Mouse (Mus musculus) limb, embryonic 14.5 days (tissue): ENCODE data around the gene G3bp2. TPM values are rescaled to one million over a fixed set of nuclear protein-coding genes. Genes with fewer than 3 reads are reported as not detected.

Source experiments
- ATAC-seq: fragments of 200-750 bp; cut with Nextera tagmentation; 2 replicates; pipeline ENCODE4 v1.8.0; 2017; ENCODE audit warnings: low read depth, moderate number of reproducible peaks, moderate TSS enrichment; ENCODE audit not compliant: low FRiP score
- DNase-seq: peaks from one replicate; pipeline ENCODE4 v3.0.0-alpha.2; 2015; ENCODE audit warnings: low spot score
- H3K27ac ChIP-seq: fragments of 300-500 bp; sonication (generic); replicated peaks from 2 replicates; pipeline ENCODE4 v1.5.1; 2014; ENCODE audit warnings: low read depth, mild to moderate bottlenecking, low read length, moderate library complexity, mixed read lengths
- H3K27me3 ChIP-seq: fragments of 300-500 bp; sonication (generic); 2 replicates; pipeline ENCODE4 v1.6.1; 2014; ENCODE audit warnings: low read length, mixed read lengths; ENCODE audit not compliant: control insufficient read depth, insufficient read depth
- H3K36me3 ChIP-seq: fragments of 300-500 bp; sonication (generic); 2 replicates; pipeline ENCODE4 v1.6.1; 2014; ENCODE audit warnings: mild to moderate bottlenecking, low read length, moderate library complexity, mixed read lengths; ENCODE audit not compliant: control insufficient read depth, insufficient read depth
- H3K4me1 ChIP-seq: fragments of 300-500 bp; sonication (generic); 2 replicates; pipeline ENCODE4 v1.6.1; 2014; ENCODE audit warnings: antibody characterized with exemption, low read length, mixed read lengths; ENCODE audit not compliant: control insufficient read depth, insufficient read depth
- H3K4me2 ChIP-seq: fragments of 300-500 bp; sonication (generic); replicated peaks from 2 replicates; pipeline ENCODE4 v1.6.1; 2014; ENCODE audit warnings: low read depth, mild to moderate bottlenecking, low read length, moderate library complexity; ENCODE audit not compliant: severe bottlenecking
- H3K4me3 ChIP-seq: fragments of 300-500 bp; sonication (generic); replicated peaks from 2 replicates; pipeline ENCODE4 v1.5.1; 2014; ENCODE audit warnings: low read length
- H3K9ac ChIP-seq: fragments of 300-500 bp; sonication (generic); 2 replicates; pipeline ENCODE4 v1.6.1; 2014; ENCODE audit warnings: mild to moderate bottlenecking, low read depth, low read length, moderate library complexity; ENCODE audit not compliant: severe bottlenecking
- H3K9me3 ChIP-seq: fragments of 300-500 bp; sonication (generic); 2 replicates; pipeline ENCODE4 v1.6.1; 2016; ENCODE audit warnings: low read length; ENCODE audit not compliant: control insufficient read depth
- POLR2A ChIP-seq: fragments of 200-500 bp; IDR thresholded peaks from 2 replicates; pipeline ENCODE4 v1.8.0; 2012; ENCODE audit warnings: inconsistent platforms, mild to moderate bottlenecking, moderate library complexity, borderline replicate concordance; ENCODE audit not compliant: insufficient read depth, insufficient read length; ENCODE audit errors: extremely low read depth
- WGBS: fragments of 180-500 bp; shearing (Covaris S2); extraction: QIAGEN DNeasy Blood & Tissue Kit; methylation state at CpG from one replicate; pipeline ENCODE4 v1.1.7; 2014; 5-methylcytosine and 5-hydroxymethylcytosine counted together
- polyA plus RNA-seq, 2 experiments: library from polyadenylated mRNA; depleted of rRNA in 1 of 2; stranded (reverse) in 1 of 2; unstranded in 1 of 2; fragments of >200 nt; fragmentation: Nextera tagmentation in 1 of 2; extraction: Ambion mirVana in 1 of 2; gene quantifications; 2 replicates each; pipeline versions ENCODE4 v1.2.1 to v1.2.3; 2012 to 2014

The G3bp2 gene
- polyA plus RNA-seq, 2 experiments = 62.3 to 147 TPM

DNA sequence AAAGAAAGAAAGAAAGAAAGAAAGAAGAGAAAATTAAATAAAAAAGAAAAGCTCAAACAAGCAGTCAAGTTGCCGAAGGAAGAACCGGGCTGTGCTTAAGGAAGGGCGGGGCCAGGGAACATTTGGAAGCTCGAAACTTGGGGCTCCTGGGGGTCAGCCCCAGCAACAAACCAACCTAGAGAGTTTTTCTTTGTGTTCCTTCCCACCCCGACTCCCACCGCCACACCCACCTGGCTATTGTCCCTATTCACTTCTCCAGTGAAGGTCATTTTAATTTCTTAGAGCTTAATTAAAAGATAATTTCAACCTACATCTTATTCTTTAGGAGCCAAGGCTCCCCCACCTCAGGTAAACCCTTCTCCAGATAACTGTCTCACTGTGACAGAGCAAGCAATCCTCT, 28.7 kb upstream of the G3bp2 start:
- H3K4me3 ChIP-seq = peak overlapping the region; percentile 11; the same call in 1 of the 2 replicates
- DNase-seq = no peak
- no peak for ATAC-seq
- TF ChIP-seq POLR2A = no peak
- peak overlapping the region; percentile 35; the same call in 1 of the 2 replicates for H3K4me2 ChIP-seq
- H3K4me1 ChIP-seq = peaks cover 6% of the 10 kb centered on the region
- no peaks in the 10 kb centered on the region for H3K27me3 ChIP-seq
- no peaks in the 10 kb centered on the region for H3K9me3 ChIP-seq
- H3K9ac ChIP-seq = peak overlapping the region; percentile 13; the same call in 1 of the 2 replicates
- H3K27ac ChIP-seq = no peak overlapping the region
- whole genome bisulfite sequencing = 9% methylated on average over 6 of the region's 6 CpGs
- H3K36me3 ChIP-seq = no peaks in the 10 kb centered on the region

DNA sequence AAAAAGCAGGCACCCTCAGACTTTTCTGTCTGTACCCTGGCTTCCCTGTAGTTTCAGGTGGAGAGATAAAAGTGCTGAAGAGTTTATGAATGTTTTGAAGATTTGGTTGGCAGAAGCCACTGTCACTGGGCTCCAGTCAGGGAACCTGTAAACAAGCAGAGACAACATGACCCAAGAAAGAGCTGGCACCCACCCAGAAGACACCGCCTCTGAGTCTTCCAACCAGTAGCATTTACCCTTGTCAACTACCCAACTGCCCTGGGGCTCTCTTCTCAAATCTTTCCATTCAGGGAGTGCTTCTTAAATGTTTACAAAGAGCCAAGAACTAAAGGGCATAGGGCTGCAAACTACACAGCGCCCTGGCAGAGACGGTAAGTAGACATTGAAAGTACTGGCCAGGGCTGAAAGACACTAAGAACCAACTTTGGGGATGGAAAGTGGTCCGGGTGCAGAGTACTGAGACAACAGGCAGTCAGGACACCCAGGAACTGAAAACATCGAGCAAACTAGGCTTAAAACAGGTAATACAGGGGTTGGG, 27.4 kb upstream of the G3bp2 start:
- Histone ChIP-seq H3K9ac (no peak overlapping the region), H3K4me2 (no peak overlapping the region), H3K4me1 (peaks cover 6% of the 10 kb centered on the region), H3K9me3 (no peaks in the 10 kb centered on the region), H3K36me3 (no peaks in the 10 kb centered on the region), H3K27ac (no peak overlapping the region), H3K27me3 (no peaks in the 10 kb centered on the region), H3K4me3 (no peak overlapping the region)
- WGBS = 90% methylated on average over 5 of the region's 5 CpGs
- ATAC-seq (no peak), DNase-seq (no peak)
- TF ChIP-seq POLR2A = no peak

DNA sequence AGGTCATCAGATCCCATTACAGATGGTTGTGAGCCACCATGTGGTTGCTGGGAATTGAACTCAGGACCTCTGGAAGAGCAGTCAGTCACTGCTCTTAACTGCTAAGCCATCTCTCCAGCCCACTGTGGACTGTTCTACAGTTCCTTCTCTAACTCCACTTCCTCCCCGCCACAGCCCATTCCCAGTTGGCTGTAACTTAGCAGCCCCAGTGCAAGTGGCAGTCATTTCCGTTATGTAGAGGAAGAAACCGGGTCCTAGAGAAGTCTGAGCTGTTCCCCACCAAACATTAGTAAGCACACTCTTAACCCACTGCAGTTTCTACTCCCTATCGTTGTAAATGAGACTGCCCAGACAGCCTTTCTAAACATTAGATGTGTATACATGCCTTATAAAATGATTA, 23.8 kb upstream of the G3bp2 start:
- Histone ChIP-seq H3K27me3 (no peaks in the 10 kb centered on the region), H3K9me3 (no peaks in the 10 kb centered on the region), H3K9ac (no peak overlapping the region), H3K4me1 (peaks cover 3% of the 10 kb centered on the region), H3K4me2 (no peak overlapping the region), H3K27ac (no peak overlapping the region), H3K36me3 (no peaks in the 10 kb centered on the region), H3K4me3 (no peak overlapping the region)
- no peak for ATAC-seq
- no peak for TF ChIP-seq POLR2A
- WGBS = 88% methylated on average over 4 of the region's 4 CpGs
- no peak for DNase-seq

DNA sequence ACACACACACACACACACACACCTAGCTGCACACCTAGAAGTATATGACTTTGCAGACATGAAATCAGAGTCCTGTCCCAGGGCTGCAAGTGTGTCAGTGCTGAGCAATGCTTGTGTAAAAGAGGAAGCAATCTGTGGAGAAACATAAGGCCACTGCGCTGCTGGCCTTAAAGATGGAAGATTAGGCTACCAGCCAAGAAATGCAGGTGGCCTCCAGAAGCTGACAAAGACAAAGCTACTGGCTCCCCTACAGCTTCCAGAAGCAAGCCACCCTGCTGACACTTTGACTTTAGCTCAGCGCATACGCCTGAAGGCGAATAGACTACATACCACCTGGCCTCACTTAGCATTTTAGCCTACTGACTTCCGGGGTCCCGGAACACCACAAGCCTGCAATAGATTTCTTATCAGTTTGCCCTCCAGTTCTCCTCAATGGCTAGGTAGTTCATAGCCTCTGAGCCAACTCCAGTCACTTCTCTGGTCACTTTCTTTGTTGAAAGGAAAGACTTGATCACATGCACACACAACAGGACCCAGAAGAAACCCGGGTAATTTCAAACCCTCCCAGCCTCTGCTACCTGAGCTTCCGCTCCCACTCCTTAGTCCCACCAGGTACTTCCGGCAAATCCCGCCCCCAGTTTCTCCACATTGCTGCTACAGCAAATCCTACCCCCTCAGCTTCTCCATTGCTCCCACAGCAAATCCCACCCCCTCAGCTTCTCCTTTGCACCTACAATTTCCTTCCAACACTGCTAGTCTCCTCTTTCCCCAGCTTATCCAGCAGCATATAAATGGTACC, 23.0 kb upstream of the G3bp2 start:
- Histone ChIP-seq H3K4me3 (no peak overlapping the region), H3K4me2 (no peak overlapping the region), H3K27ac (no peak overlapping the region), H3K27me3 (no peaks in the 10 kb centered on the region), H3K9me3 (no peaks in the 10 kb centered on the region), H3K36me3 (no peaks in the 10 kb centered on the region), H3K4me1 (no peaks in the 10 kb centered on the region; the same call in 1 of the 2 replicates), H3K9ac (no peak overlapping the region)
- no peak for TF ChIP-seq POLR2A
- DNase-seq (peak; percentile 51), ATAC-seq (no peak)
- 39% methylated on average over 10 of the region's 10 CpGs for WGBS

DNA sequence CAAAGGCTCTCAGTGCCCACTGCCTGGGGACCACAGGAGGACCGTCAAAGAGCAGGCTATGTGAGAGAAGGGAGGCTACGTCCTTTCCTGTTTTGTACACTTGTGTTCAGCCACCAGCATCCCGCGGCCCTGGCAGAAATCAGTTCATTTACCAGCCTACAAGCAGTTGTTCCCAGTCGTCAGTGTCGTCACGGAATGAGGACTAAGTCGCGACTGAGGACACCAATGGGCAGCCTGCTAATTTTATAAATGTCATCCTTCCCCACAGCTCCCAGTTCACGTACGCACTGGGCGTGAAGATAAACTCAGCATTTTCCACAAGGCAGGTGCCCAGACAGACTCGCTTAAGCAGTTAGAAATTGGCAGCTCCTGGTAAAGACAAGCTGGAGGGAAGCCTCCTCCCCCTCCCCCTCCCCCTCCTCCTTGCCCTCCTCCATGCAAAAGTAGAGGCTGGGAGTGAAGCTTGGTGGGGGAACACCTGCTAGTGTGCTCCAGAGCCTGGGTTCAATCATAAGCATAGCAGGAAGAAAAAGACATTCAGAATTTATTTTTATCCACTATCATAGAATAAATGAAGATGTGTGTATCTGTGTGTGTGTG, 20.4 kb upstream of the G3bp2 start:
- no peak for DNase-seq
- no peaks in the 10 kb centered on the region for H3K36me3 ChIP-seq
- no peaks in the 10 kb centered on the region; the same call in 1 of the 2 replicates for H3K4me1 ChIP-seq
- WGBS = 74% methylated on average over 13 of the region's 13 CpGs
- H3K27me3 ChIP-seq = no peaks in the 10 kb centered on the region
- TF ChIP-seq POLR2A = no peak
- no peak overlapping the region for H3K4me3 ChIP-seq
- H3K9me3 ChIP-seq = no peaks in the 10 kb centered on the region
- no peak overlapping the region for H3K9ac ChIP-seq
- no peak overlapping the region for H3K27ac ChIP-seq
- H3K4me2 ChIP-seq = no peak overlapping the region
- no peak for ATAC-seq
